Mouse (Mus musculus): ENCODE measurements around the gene Rusc2.

DNA sequence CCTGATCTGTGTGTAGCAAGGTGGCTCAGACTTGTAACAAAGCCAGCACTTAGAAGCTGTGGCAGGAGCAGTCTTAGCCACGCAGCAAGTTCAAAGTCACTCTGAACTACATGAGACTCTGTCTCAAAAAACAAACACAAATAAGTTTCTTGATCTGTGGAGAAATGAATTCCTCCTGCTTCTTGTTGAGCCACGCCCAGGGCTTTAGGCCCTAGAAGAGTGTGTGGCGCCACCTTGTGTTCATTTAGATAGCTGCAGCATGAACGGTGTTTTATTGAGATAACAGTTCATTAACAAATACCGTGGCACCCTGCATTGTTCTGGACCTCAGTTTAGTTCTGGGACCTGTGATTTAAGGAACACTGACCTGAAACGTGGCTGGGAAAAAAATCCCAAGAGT is 38.5 kb downstream of the Rusc2 start:
- TF ChIP-seq EP300 (IDR thresholded peaks at IDR 0.05) = peak; percentile 77; the same call in 1 of the 2 replicates
- TF ChIP-seq CTCF (IDR thresholded peaks at IDR 0.05) = peak; percentile 97

All from lung, postnatal 0 days (tissue).